Mouse (Mus musculus): ENCODE results near the gene Adar.

DNA sequence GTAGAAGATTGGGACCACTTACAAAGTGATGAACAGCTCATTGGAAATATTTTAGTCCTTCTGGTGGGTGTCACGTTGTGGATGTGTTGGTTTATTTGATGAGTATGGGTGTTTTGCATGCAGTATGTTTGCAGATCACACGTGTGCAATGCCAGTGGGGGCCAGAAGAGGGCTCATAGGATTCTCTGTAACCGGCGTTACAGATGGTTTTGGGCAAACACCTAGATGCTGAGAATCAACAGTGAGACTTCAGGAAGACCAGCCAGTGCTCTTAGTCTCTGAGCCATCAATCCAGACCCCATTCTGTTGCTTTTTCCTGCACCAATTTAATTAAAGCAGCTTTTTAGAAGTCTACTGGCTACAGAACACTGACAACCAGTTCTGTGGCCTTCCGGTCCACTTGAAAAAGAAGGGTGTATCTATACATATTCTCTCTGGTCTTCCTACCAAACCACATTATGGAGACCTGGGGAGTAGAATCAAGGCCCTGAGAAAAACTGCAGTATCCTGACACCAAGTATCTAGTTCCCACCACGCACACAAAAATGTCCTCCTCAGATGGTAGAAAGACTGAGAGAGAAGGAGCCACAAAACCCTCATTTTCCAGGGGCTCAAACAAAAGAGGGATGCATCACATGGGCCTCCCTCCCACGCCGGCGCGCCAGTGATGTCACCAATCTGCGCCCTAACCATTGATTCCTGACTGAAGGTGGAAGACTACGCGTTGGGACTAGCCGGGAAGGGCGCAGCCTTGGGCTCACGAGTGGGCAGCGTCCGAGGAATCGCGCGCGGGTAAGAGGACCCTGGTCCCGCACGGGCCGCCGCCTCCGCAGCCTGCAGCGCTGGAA, at the start of gene Adar:
- TF ChIP-seq GATA1 (IDR thresholded peaks at IDR 0.05; ENCODE audit: borderline replicate concordance, low read length) (no peak), CTCF (IDR thresholded peaks at IDR 0.05; ENCODE audit: low read depth, low read length) (peak; percentile 36; the same call in 1 of the 2 replicates), TAL1 (conservative IDR thresholded peaks at IDR 0.05; ENCODE audit: low read depth, low read length) (no peak)

All from G1E (cell line).